Mouse (Mus musculus): ENCODE data around the gene Galk1.

- TF ChIP-seq CTCF (IDR thresholded peaks at IDR 0.05 in 2 of 3, conservative IDR thresholded peaks at IDR 0.05 in 1 of 3; ENCODE audit: control insufficient read depth in 1 of 3, insufficient read depth in 1 of 3, low read depth in 2 of 3, low read length in 3 of 3, poor library complexity in 1 of 3, severe bottlenecking in 1 of 3) (no peak), POLR2A (IDR thresholded peaks at IDR 0.05; ENCODE audit: control insufficient read depth in 1 of 2, insufficient read depth in 1 of 2, low read depth in 1 of 2, low read length in 2 of 2, poor library complexity in 1 of 2) (no peak), MAZ (IDR thresholded peaks at IDR 0.05; ENCODE audit: low read depth, low read length) (no peak), MAFK (IDR thresholded peaks at IDR 0.05; ENCODE audit: borderline replicate concordance, low read depth, low read length) (no peak), USF1 (IDR thresholded peaks at IDR 0.05; ENCODE audit: low read depth, low read length) (no peak), EP300 (IDR thresholded peaks at IDR 0.05; ENCODE audit: low read depth in 1 of 2, low read length in 2 of 2) (no peak), MYC (IDR thresholded peaks at IDR 0.05; ENCODE audit: low read depth, low read length) (no peak), RAD21 (IDR thresholded peaks at IDR 0.05; ENCODE audit: low read depth, low read length) (no peak), SIN3A (IDR thresholded peaks at IDR 0.05; ENCODE audit: low read length) (no peak), CHD1 (IDR thresholded peaks at IDR 0.05; ENCODE audit: low read depth, low read length) (no peak), TCF12 (IDR thresholded peaks at IDR 0.05; ENCODE audit: low read depth, low read length) (no peak), POLR2AphosphoS2 (IDR thresholded peaks at IDR 0.05; ENCODE audit: low read length) (no peak), RCOR1 (IDR thresholded peaks at IDR 0.05; ENCODE audit: low read depth, low read length) (no peak), ZMIZ1 (IDR thresholded peaks at IDR 0.05; ENCODE audit: low read depth, low read length) (no peak)
Measured at GRCm38 (mm10) chr11:115983291-115983690, 29.2 kb downstream of the Galk1 start.
